Mouse (Mus musculus) hindbrain, postnatal 0 days (tissue): ENCODE results near the gene Neurog1. TPM values are rescaled to one million over a fixed set of nuclear protein-coding genes. Genes with fewer than 3 reads are reported as not detected.

ENCODE experiments used
- ATAC-seq: fragments of 200-750 bp; cut with Nextera tagmentation; 2 replicates; pipeline ENCODE4 v1.8.0; 2017; ENCODE audit warnings: mild to moderate bottlenecking, moderate TSS enrichment, moderate library complexity
- DNase-seq: peaks from one replicate; pipeline ENCODE4 v3.0.0-alpha.2; 2015; ENCODE audit warnings: low spot score
- H3K27ac ChIP-seq: fragments of 300-500 bp; sonication (generic); 2 replicates; pipeline ENCODE4 v1.5.1; 2014; ENCODE audit warnings: mild to moderate bottlenecking
- H3K27me3 ChIP-seq: fragments of 300-500 bp; sonication (generic); 2 replicates; pipeline ENCODE4 v1.6.1; 2014; ENCODE audit warnings: low read length, mixed read lengths; ENCODE audit not compliant: insufficient read depth
- H3K36me3 ChIP-seq: fragments of 300-500 bp; sonication (generic); 2 replicates; pipeline ENCODE4 v1.6.1; 2014; ENCODE audit warnings: low read length, mixed read lengths; ENCODE audit not compliant: insufficient read depth
- H3K4me1 ChIP-seq: fragments of 300-500 bp; sonication (generic); 2 replicates; pipeline ENCODE4 v1.6.1; 2014; ENCODE audit warnings: antibody characterized with exemption, low read length, mixed read lengths; ENCODE audit not compliant: insufficient read depth
- H3K4me2 ChIP-seq: fragments of 300-500 bp; sonication (generic); 2 replicates; pipeline ENCODE4 v1.6.1; 2014; ENCODE audit warnings: low read depth, mild to moderate bottlenecking, low read length, moderate library complexity, mixed read lengths
- H3K4me3 ChIP-seq: fragments of 300-500 bp; sonication (generic); 2 replicates; pipeline ENCODE4 v1.5.1; 2014; ENCODE audit warnings: low read length
- H3K9ac ChIP-seq: fragments of 300-500 bp; sonication (generic); replicated peaks from 2 replicates; pipeline ENCODE4 v1.6.1; 2014; ENCODE audit warnings: mild to moderate bottlenecking, low read length, moderate library complexity, mixed read lengths
- H3K9me3 ChIP-seq: fragments of 300-500 bp; sonication (generic); 2 replicates; pipeline ENCODE4 v1.6.1; 2016; ENCODE audit warnings: low read length, mixed read lengths
- CTCF ChIP-seq: IDR thresholded peaks from 2 replicates; pipeline ENCODE4 v1.5.1; 2016; ENCODE audit warnings: antibody characterized with exemption, control low read depth, low read depth
- WGBS: fragments of 180-500 bp; shearing (Covaris S2); extraction: QIAGEN DNeasy Blood & Tissue Kit; methylation state at CpG from one replicate; pipeline ENCODE4 v1.1.7; 2014; 5-methylcytosine and 5-hydroxymethylcytosine counted together
- polyA plus RNA-seq: library from polyadenylated mRNA; unstranded; fragments of >200 nt; fragmentation: Nextera tagmentation; extraction: Ambion mirVana; gene quantifications from 2 replicates; pipeline ENCODE4 v1.2.1, GENCODE M21; 2015
- total RNA-seq: library from RNA; depleted of rRNA; stranded (reverse); fragments of >200 nt; gene quantifications from 2 replicates; pipeline ENCODE4 v1.2.3, GENCODE M21; 2014

The Neurog1 gene
- total and polyA plus RNA-seq, 2 experiments from 2014 or later, result 0.30 to 0.42 TPM

GRCm38 (mm10) chr13:56221995-56222848, 29.7 kb downstream of the Neurog1 start:
- 0 out of 2 replicates have a peak overlapping the region, but pooled peaks have one; percentile 19 for H3K9ac ChIP-seq
- H3K4me1 ChIP-seq, result peaks cover 17% of the 10 kb centered on the region; the same call in 1 of the 2 replicates
- peaks cover 22% of the 10 kb centered on the region for H3K27me3 ChIP-seq
- peak; percentile 68 for DNase-seq
- no peaks in the 10 kb centered on the region for H3K9me3 ChIP-seq
- peak; percentile 77 for ATAC-seq
- WGBS, result 5% methylated on average over 50 of the region's 50 CpGs
- peak overlapping the region; percentile 65 for H3K4me2 ChIP-seq
- TF ChIP-seq CTCF, result no peak
- no peaks in the 10 kb centered on the region for H3K36me3 ChIP-seq
- peak overlapping the region; percentile 32; the same call in 1 of the 2 replicates for H3K27ac ChIP-seq
- peak overlapping the region; percentile 34 for H3K4me3 ChIP-seq

GRCm38 (mm10) chr13:56221129-56221910, 30.6 kb downstream of the Neurog1 start:
- TF ChIP-seq CTCF, result no peak
- Histone ChIP-seq H3K4me3 (peak overlapping the region; percentile 34), H3K27me3 (peaks cover 19% of the 10 kb centered on the region), H3K27ac (peak overlapping the region; percentile 41; the same call in 1 of the 2 replicates), H3K4me1 (peaks cover 14% of the 10 kb centered on the region; the same call in 1 of the 2 replicates), H3K9ac (peak overlapping the region; percentile 46), H3K4me2 (peak overlapping the region; percentile 65), H3K9me3 (no peaks in the 10 kb centered on the region), H3K36me3 (no peaks in the 10 kb centered on the region)
- ATAC-seq (peak; percentile 81), DNase-seq (peak; percentile 55)
- 1% methylated on average over 46 of the region's 46 CpGs for WGBS

GRCm38 (mm10) chr13:56219254-56219653, 32.7 kb downstream of the Neurog1 start:
- ATAC-seq, result no peak
- no peaks in the 10 kb centered on the region for H3K36me3 ChIP-seq
- H3K27ac ChIP-seq, result no peak overlapping the region
- no peak overlapping the region for H3K4me3 ChIP-seq
- H3K9ac ChIP-seq, result no peak overlapping the region
- no peak for DNase-seq
- 68% methylated on average over 9 of the region's 9 CpGs for WGBS
- H3K4me2 ChIP-seq, result no peak overlapping the region
- no peak for TF ChIP-seq CTCF
- peaks cover 11% of the 10 kb centered on the region; the same call in 1 of the 2 replicates for H3K27me3 ChIP-seq
- no peaks in the 10 kb centered on the region for H3K9me3 ChIP-seq
- peaks cover 15% of the 10 kb centered on the region; the same call in 1 of the 2 replicates for H3K4me1 ChIP-seq

GRCm38 (mm10) chr13:56216090-56216489, 35.9 kb downstream of the Neurog1 start:
- peaks cover 3% of the 10 kb centered on the region; the same call in 1 of the 2 replicates for H3K9me3 ChIP-seq
- 16% methylated on average over 4 of the region's 4 CpGs for WGBS
- H3K27me3 ChIP-seq, result no peaks in the 10 kb centered on the region
- H3K4me2 ChIP-seq, result no peak overlapping the region
- TF ChIP-seq CTCF, result no peak
- H3K4me1 ChIP-seq, result peaks cover 10% of the 10 kb centered on the region; the same call in 1 of the 2 replicates
- no peak overlapping the region for H3K4me3 ChIP-seq
- H3K9ac ChIP-seq, result no peak overlapping the region
- no peaks in the 10 kb centered on the region for H3K36me3 ChIP-seq
- ATAC-seq (no peak), DNase-seq (no peak)
- H3K27ac ChIP-seq, result no peak overlapping the region

GRCm38 (mm10) chr13:56214633-56215032, 37.3 kb downstream of the Neurog1 start:
- H3K27ac ChIP-seq, result no peak overlapping the region
- H3K36me3 ChIP-seq, result no peaks in the 10 kb centered on the region
- peaks cover 3% of the 10 kb centered on the region; the same call in 1 of the 2 replicates for H3K9me3 ChIP-seq
- DNase-seq, result peak; percentile 69
- no peak overlapping the region for H3K4me2 ChIP-seq
- H3K4me3 ChIP-seq, result no peak overlapping the region
- no peak overlapping the region for H3K9ac ChIP-seq
- H3K4me1 ChIP-seq, result peaks cover 7% of the 10 kb centered on the region; the same call in 1 of the 2 replicates
- peak; percentile 40; the same call in 1 of the 2 replicates for ATAC-seq
- 46% methylated on average over 5 of the region's 5 CpGs for WGBS
- no peaks in the 10 kb centered on the region for H3K27me3 ChIP-seq
- TF ChIP-seq CTCF, result no peak

- Histone ChIP-seq H3K27me3 (no peaks in the 10 kb centered on the region), H3K9ac (no peak overlapping the region), H3K36me3 (no peaks in the 10 kb centered on the region), H3K4me2 (peak overlapping the region; percentile 40), H3K27ac (no peak overlapping the region), H3K4me3 (no peak overlapping the region), H3K4me1 (0 out of 2 replicates have a peak, but pooled peaks cover 4% of the 10 kb centered on the region), H3K9me3 (peaks cover 3% of the 10 kb centered on the region; the same call in 1 of the 2 replicates)
- TF ChIP-seq CTCF, result no peak
- DNase-seq (no peak), ATAC-seq (0 out of 2 replicates have a peak, but pooled peaks have one; percentile 10)
- WGBS, result 19% methylated on average over 8 of the region's 8 CpGs
Measured at GRCm38 (mm10) chr13:56209067-56209411, 42.9 kb downstream of the Neurog1 start.
